Mouse (Mus musculus) C2C12 (cell line): ENCODE data around the gene Fh1.

Source experiments
- CTCF ChIP-seq: IDR thresholded peaks from one replicate; pipeline ENCODE4 v1.5.1; 2011; ENCODE audit not compliant: control insufficient read depth, insufficient read depth, insufficient read length
- MYOD1 ChIP-seq: IDR thresholded peaks from one replicate; pipeline ENCODE4 v1.6.1; 2011; ENCODE audit warnings: low read depth; ENCODE audit not compliant: control insufficient read depth, insufficient read length

DNA sequence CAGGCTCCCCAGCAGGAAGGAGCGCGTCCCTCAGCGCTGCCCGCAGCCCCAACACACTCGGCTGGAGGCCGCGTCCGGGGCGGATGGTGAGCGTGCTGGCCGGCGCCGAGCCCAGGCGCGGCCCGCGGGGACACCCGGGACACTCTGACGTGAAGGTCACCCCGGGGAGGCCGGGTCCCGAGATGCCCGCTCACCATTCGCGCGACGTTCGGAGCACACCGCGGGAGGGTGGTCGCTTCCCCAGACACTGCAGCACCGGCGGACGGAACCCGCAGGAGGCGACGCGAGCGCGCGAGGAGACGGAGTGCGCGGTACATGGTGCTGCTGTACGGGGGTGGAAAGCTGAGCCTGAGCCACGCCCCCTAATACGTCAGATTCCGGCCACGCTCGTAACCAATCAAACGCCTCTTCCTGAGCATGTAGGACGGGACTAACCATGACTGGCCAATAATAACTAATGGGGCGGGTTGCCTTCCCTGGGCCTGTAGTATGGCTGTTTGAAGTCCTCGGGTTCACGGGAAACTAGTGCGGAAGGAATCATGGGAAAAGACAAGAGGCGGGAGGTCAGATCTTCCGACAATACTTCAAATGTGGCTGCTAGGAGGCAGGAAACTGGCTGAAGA lies at the start of gene Fh1:
- TF ChIP-seq MYOD1 (no peak), CTCF (no peak)
